9 mouse cellular contexts compared by ENCODE assay signal in the genomic region with DNA sequence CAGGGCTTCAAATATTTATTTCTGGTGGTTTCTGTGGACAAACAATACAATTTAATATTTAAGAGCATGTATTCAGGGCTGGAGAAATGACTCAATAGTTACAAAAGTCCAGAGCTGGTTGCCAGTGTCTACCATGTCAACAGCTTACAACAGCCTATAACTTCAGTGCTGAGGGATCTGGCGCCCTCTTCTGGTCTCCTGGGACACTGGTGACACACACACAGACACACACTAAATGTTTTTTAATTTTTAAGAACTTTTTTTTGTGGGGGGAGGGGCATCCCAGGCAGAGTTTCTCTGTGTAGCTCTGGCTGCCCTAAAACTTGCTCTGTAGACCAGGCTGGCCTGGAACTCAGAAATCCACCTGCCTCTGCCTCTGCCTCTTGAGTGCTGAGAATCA. TPM values are rescaled to one million over a fixed set of nuclear protein-coding genes. Genes with fewer than 3 reads are reported as not detected.
DNase-seq lines count a peak whose midpoint lies in the region; ATAC-seq and TF ChIP-seq lines count a peak whose summit lies in the region.
"Had no signal": no experiment of that assay in that cellular context is flagged by ENCODE, and none has a peak within 500 bp of the region (broad histone marks: within the 10 kb centered on the region; RNA-seq: fewer than 3 reads in every experiment).

No protein-coding gene starts in this region.

- no peaks in the 10 kb centered on the region for H3K9me3 ChIP-seq in hindbrain, embryonic 10.5 days
- no peaks in the 10 kb centered on the region for H3K9me3 ChIP-seq in hindbrain, embryonic 13.5 days
- no peaks in the 10 kb centered on the region for H3K9me3 ChIP-seq in hindbrain, postnatal 0 days (ENCODE audit: low read length)

- H3K4me2 ChIP-seq in hindbrain, embryonic 13.5 days: no peak overlapping the region
- H3K4me2 ChIP-seq in hindbrain, postnatal 0 days (ENCODE audit: low read depth, low read length): no peak overlapping the region

- H3K27me3 ChIP-seq in hindbrain, embryonic 10.5 days (ENCODE audit: insufficient read depth, poor library complexity, severe bottlenecking): peaks cover 27% of the 10 kb centered on the region
- H3K27me3 ChIP-seq in hindbrain, embryonic 13.5 days: peaks cover 25% of the 10 kb centered on the region
- H3K27me3 ChIP-seq in hindbrain, postnatal 0 days (ENCODE audit: insufficient read depth, low read length): no peaks in the 10 kb centered on the region

- peak; percentile 36 for DNase-seq in hindbrain, embryonic 10.5 days (ENCODE audit: low spot score)
- peak; percentile 63 for DNase-seq in urinary bladder, postnatal 14 days (ENCODE audit: low spot score)
- DNase-seq in urinary bladder, postnatal 10 days (ENCODE audit: low spot score): no peak
- peak; percentile 37 for DNase-seq in brain, embryonic 14.5 days (ENCODE audit: low read depth)
- DNase-seq in hindbrain, postnatal 0 days (ENCODE audit: low spot score): peak; percentile 39
- DNase-seq in naive thymus-derived CD4-positive, alpha-beta T cell, adult 2 months (ENCODE audit: low read depth): peak; percentile 65
- no peak for DNase-seq in left cerebral cortex, adult 11 months (ENCODE audit: low spot score)

- H3K9ac ChIP-seq in hindbrain, embryonic 13.5 days: no peak overlapping the region
- no peak overlapping the region for H3K9ac ChIP-seq in hindbrain, postnatal 0 days (replicated peaks; ENCODE audit: low read length)

- no peak for TF ChIP-seq POLR2A in brain, embryonic 14.5 days (IDR thresholded peaks at IDR 0.05; ENCODE audit: borderline replicate concordance, extremely low read depth, insufficient read depth, insufficient read length, poor library complexity, severe bottlenecking)

- H3K4me3 ChIP-seq in hindbrain, embryonic 10.5 days: no peak overlapping the region
- H3K4me3 ChIP-seq in hindbrain, embryonic 13.5 days: no peak overlapping the region
- no peak overlapping the region for H3K4me3 ChIP-seq in hindbrain, postnatal 0 days (ENCODE audit: low read length)

- peak; percentile 52; the same call in 1 of the 2 replicates for TF ChIP-seq CTCF in brain, embryonic 14.5 days (IDR thresholded peaks at IDR 0.05; ENCODE audit: borderline replicate concordance, extremely low read depth, insufficient read depth, insufficient read length)
- peak; percentile 59 for TF ChIP-seq CTCF in hindbrain, postnatal 0 days (IDR thresholded peaks at IDR 0.05; ENCODE audit: low read depth)

- no peak for ATAC-seq in hindbrain, embryonic 13.5 days (ENCODE audit: low FRiP score)
- ATAC-seq in hindbrain, postnatal 0 days: no peak

- no peak overlapping the region for H3K27ac ChIP-seq in hindbrain, embryonic 10.5 days
- H3K27ac ChIP-seq in hindbrain, embryonic 13.5 days: no peak overlapping the region
- no peak overlapping the region for H3K27ac ChIP-seq in hindbrain, postnatal 0 days

- H3K36me3 ChIP-seq in hindbrain, embryonic 10.5 days: no peaks in the 10 kb centered on the region
- H3K36me3 ChIP-seq in hindbrain, embryonic 13.5 days: no peaks in the 10 kb centered on the region
- no peaks in the 10 kb centered on the region for H3K36me3 ChIP-seq in hindbrain, postnatal 0 days (ENCODE audit: insufficient read depth, low read length)

- 8% methylated on average over 1 of the region's 1 CpGs for WGBS in hindbrain, embryonic 10.5 days
- 0% methylated on average over 1 of the region's 1 CpGs for WGBS in hindbrain, embryonic 13.5 days
- 0% methylated on average over 1 of the region's 1 CpGs for WGBS in hindbrain, postnatal 0 days

- H3K4me1 ChIP-seq in hindbrain, embryonic 10.5 days (replicated peaks): peaks cover 15% of the 10 kb centered on the region
- H3K4me1 ChIP-seq in hindbrain, embryonic 13.5 days (replicated peaks): peaks cover 6% of the 10 kb centered on the region
- H3K4me1 ChIP-seq in hindbrain, postnatal 0 days (ENCODE audit: insufficient read depth, low read length): no peaks in the 10 kb centered on the region

RNA-seq across cellular contexts. Expression of gene Procr, which starts 4.8 kb away (rescaled TPM):
- polyA plus RNA-seq in hindbrain, embryonic 10.5 days (2016; fragmentation: Nextera tagmentation; extraction: Ambion mirVana): 1.5 and 1.7 TPM in 2 replicates
- 2.8 and 4.1 TPM in 2 replicates for polyA plus RNA-seq in hindbrain, embryonic 13.5 days (2015; fragmentation: Nextera tagmentation; extraction: Ambion mirVana)
- 2.4 and 3.1 TPM in 2 replicates for polyA plus RNA-seq in brain, embryonic 14.5 days (2012; rRNA removed)
- total RNA-seq in hindbrain, postnatal 0 days (2014; rRNA removed): 1.1 and 1.4 TPM in 2 replicates
- 1.6 and 2.6 TPM in 2 replicates for polyA plus RNA-seq in hindbrain, postnatal 0 days (2015; fragmentation: Nextera tagmentation; extraction: Ambion mirVana)

RNA-seq across cellular contexts. Expression of gene Mmp24, which starts 19.4 kb away (rescaled TPM):
- polyA plus RNA-seq in hindbrain, embryonic 10.5 days (2016; fragmentation: Nextera tagmentation; extraction: Ambion mirVana): 1.4 and 2.5 TPM in 2 replicates
- polyA plus RNA-seq in hindbrain, embryonic 13.5 days (2015; fragmentation: Nextera tagmentation; extraction: Ambion mirVana): 11.3 and 11.9 TPM in 2 replicates
- 65.2 and 81.3 TPM in 2 replicates for polyA plus RNA-seq in brain, embryonic 14.5 days (2012; rRNA removed)
- total RNA-seq in hindbrain, postnatal 0 days (2014; rRNA removed): 161 and 179 TPM in 2 replicates
- polyA plus RNA-seq in hindbrain, postnatal 0 days (2015; fragmentation: Nextera tagmentation; extraction: Ambion mirVana): 12.2 and 12.4 TPM in 2 replicates

RNA-seq across cellular contexts. Expression of gene Gm17581, which starts 20.1 kb away (rescaled TPM):
- polyA plus RNA-seq in hindbrain, embryonic 10.5 days (2016; fragmentation: Nextera tagmentation; extraction: Ambion mirVana): not detected in 2 replicates
- polyA plus RNA-seq in hindbrain, embryonic 13.5 days (2015; fragmentation: Nextera tagmentation; extraction: Ambion mirVana): not detected in 2 replicates
- polyA plus RNA-seq in brain, embryonic 14.5 days (2012; rRNA removed): not detected in 2 replicates
- not detected in 2 replicates for total RNA-seq in hindbrain, postnatal 0 days (2014; rRNA removed)
- not detected in 2 replicates for polyA plus RNA-seq in hindbrain, postnatal 0 days (2015; fragmentation: Nextera tagmentation; extraction: Ambion mirVana)
- polyA plus RNA-seq: limb, embryonic 14.5 days had no signal

RNA-seq across cellular contexts. Expression of gene Edem2, which starts 26.5 kb away (rescaled TPM):
- polyA plus RNA-seq in hindbrain, embryonic 10.5 days (2016; fragmentation: Nextera tagmentation; extraction: Ambion mirVana): 33.7 and 41.1 TPM in 2 replicates
- 45.3 and 46.4 TPM in 2 replicates for polyA plus RNA-seq in hindbrain, embryonic 13.5 days (2015; fragmentation: Nextera tagmentation; extraction: Ambion mirVana)
- 58.4 and 84.7 TPM in 2 replicates for polyA plus RNA-seq in brain, embryonic 14.5 days (2012; rRNA removed)
- total RNA-seq in hindbrain, postnatal 0 days (2014; rRNA removed): 32.0 and 40.7 TPM in 2 replicates
- 27.9 and 35.2 TPM in 2 replicates for polyA plus RNA-seq in hindbrain, postnatal 0 days (2015; fragmentation: Nextera tagmentation; extraction: Ambion mirVana)

Comparison
In these comparisons a context has a peak if more than half of its experiments do, and no peak if none do; other contexts are left out.
1. DNase-seq: peak in hindbrain, embryonic 10.5 days (single experiment), urinary bladder, postnatal 14 days (single experiment), brain, embryonic 14.5 days (single experiment), hindbrain, postnatal 0 days (single experiment) and naive thymus-derived CD4-positive, alpha-beta T cell, adult 2 months (single experiment); none in urinary bladder, postnatal 10 days (single experiment) and left cerebral cortex, adult 11 months (single experiment).